Mouse (Mus musculus) spleen, postnatal 4 days (tissue): ENCODE results near the gene 2210016L21Rik.

Experiments
- DNase-seq, 2 experiments: peaks; one replicate each; pipeline ENCODE4 v3.0.0; 2022; ENCODE audit warnings: low spot score in 2 of 2

The 2210016L21Rik gene

DNA sequence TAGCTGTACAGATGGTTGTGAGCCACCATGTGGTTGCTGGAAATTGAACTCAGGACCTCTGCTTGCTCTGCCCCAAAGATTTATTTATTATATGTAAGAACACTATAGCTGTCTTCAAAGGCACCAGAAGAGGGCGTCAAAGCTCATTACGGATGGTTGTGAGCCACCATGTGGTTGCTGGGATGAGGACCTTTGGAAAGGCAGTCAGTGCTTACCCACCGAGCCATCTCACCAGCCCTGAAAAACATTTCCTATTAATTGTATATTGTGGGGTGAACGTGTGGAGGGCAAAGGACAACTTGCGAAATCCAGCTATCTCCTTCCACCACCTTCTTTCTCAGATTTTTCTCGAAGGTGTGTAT is 36.9 kb downstream of the 2210016L21Rik start:
- DNase-seq = peak in 1 of 2 experiments; percentile 24

- DNase-seq = peak; percentile 72 to 86
Measured at GRCm38 (mm10) chr5:114979250-114980121, 37.5 kb downstream of the 2210016L21Rik start.

- peak in 1 of 2 experiments; percentile 22 for DNase-seq
Measured at GRCm38 (mm10) chr5:114980122-114980748, 38.3 kb downstream of the 2210016L21Rik start.

DNA sequence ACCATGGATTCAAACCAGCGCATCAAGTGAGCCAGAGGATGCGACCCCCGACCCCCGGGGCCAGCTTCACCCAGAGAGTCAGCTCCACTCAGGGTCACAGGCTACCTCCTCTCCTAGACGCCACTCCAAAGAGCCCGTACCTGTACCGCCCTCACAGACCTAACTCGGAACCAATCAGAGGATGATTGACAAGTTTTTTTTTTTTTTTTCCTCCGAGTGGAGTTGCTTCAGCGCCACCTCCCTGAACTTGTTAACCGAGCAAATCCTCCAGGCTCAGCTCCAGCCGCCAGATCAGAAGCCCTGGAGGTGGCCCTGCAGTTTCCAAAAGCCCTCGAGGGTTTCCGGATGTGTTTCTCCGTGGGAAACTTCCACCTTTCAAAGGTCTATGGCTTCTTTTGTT is 40.0 kb downstream of the 2210016L21Rik start:
- no peak for DNase-seq

DNA sequence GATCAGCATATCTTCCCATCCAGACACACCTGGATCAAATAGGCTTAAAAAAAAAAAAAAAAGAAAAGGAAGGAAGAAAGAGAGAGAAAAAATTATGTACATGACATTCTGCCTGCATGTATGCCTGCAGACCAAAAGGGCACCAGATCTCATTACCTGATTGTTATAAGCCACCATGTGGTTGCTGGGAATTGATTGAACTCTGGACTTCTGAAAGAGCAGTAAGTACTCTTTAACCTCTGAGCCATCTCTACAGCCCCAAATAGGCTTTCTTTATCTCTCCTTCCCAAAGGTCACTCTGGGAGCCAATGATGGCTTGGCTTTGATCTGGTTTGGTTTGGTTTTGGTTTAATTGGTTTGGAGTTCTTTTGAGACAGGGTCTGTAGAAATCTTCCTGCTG is 43.1 kb downstream of the 2210016L21Rik start:
- no peak for DNase-seq

GRCm38 (mm10) chr5:114996447-114996846 is 54.5 kb downstream of the 2210016L21Rik start:
- no peak for DNase-seq

- DNase-seq = no peak
Measured at GRCm38 (mm10) chr5:114997327-114997726, 55.4 kb downstream of the 2210016L21Rik start.
